Mouse (Mus musculus): Measurements from ENCODE around the gene Gm20388. TPM values are rescaled to one million over a fixed set of nuclear protein-coding genes. Genes with fewer than 3 reads are reported as not detected.

The Gm20388 gene
- polyA plus RNA-seq, 1 experiment, result 49.7 TPM

- DNase-seq, result no peak
- Histone ChIP-seq H3K27me3 (replicated peaks; ENCODE audit: control insufficient read depth, insufficient read depth, low read length) (no peaks in the 10 kb centered on the region), H3K4me1 (ENCODE audit: control insufficient read depth, insufficient read depth, low read length) (no peaks in the 10 kb centered on the region), H3K36me3 (ENCODE audit: control insufficient read depth, insufficient read depth, low read length) (no peaks in the 10 kb centered on the region), H3K27ac (ENCODE audit: insufficient read depth, low read depth, low read length) (no peak overlapping the region), H3K4me3 (ENCODE audit: insufficient read depth, low read depth, low read length) (no peak overlapping the region)
- TF ChIP-seq POLR2A (IDR thresholded peaks at IDR 0.05; ENCODE audit: low read depth, low read length) (no peak), CTCF (conservative IDR thresholded peaks at IDR 0.05; ENCODE audit: insufficient read depth, insufficient read length, low read depth, low read length) (no peak)
- 89% methylated on average over 7 of the region's 7 CpGs for WGBS
These were observed 493.1 kb downstream of the Gm20388 start for GRCm38 (mm10) chr8:120403606-120404269.

GRCm38 (mm10) chr8:120404609-120405036 is 494.0 kb downstream of the Gm20388 start:
- no peak for TF ChIP-seq POLR2A (IDR thresholded peaks at IDR 0.05; ENCODE audit: low read depth, low read length)
- TF ChIP-seq CTCF (conservative IDR thresholded peaks at IDR 0.05; ENCODE audit: insufficient read depth, insufficient read length, low read depth, low read length), result peak; percentile 69
- Histone ChIP-seq H3K36me3 (ENCODE audit: control insufficient read depth, insufficient read depth, low read length) (no peaks in the 10 kb centered on the region), H3K4me3 (ENCODE audit: insufficient read depth, low read depth, low read length) (no peak overlapping the region), H3K4me1 (ENCODE audit: control insufficient read depth, insufficient read depth, low read length) (no peaks in the 10 kb centered on the region), H3K27me3 (replicated peaks; ENCODE audit: control insufficient read depth, insufficient read depth, low read length) (no peaks in the 10 kb centered on the region), H3K27ac (ENCODE audit: insufficient read depth, low read depth, low read length) (no peak overlapping the region)
- 62% methylated on average over 7 of the region's 7 CpGs for WGBS
- DNase-seq, result peak; percentile 52

GRCm38 (mm10) chr8:120406008-120406632 is 495.5 kb downstream of the Gm20388 start:
- H3K4me1 ChIP-seq (ENCODE audit: control insufficient read depth, insufficient read depth, low read length), result no peaks in the 10 kb centered on the region
- no peak for DNase-seq
- 86% methylated on average over 12 of the region's 12 CpGs for WGBS
- no peak overlapping the region for H3K4me3 ChIP-seq (ENCODE audit: insufficient read depth, low read depth, low read length)
- no peaks in the 10 kb centered on the region for H3K27me3 ChIP-seq (replicated peaks; ENCODE audit: control insufficient read depth, insufficient read depth, low read length)
- no peak for TF ChIP-seq CTCF (conservative IDR thresholded peaks at IDR 0.05; ENCODE audit: insufficient read depth, insufficient read length, low read depth, low read length)
- no peak for TF ChIP-seq POLR2A (IDR thresholded peaks at IDR 0.05; ENCODE audit: low read depth, low read length)
- no peak overlapping the region for H3K27ac ChIP-seq (ENCODE audit: insufficient read depth, low read depth, low read length)
- no peaks in the 10 kb centered on the region for H3K36me3 ChIP-seq (ENCODE audit: control insufficient read depth, insufficient read depth, low read length)

- Histone ChIP-seq H3K36me3 (ENCODE audit: control insufficient read depth, insufficient read depth, low read length) (no peaks in the 10 kb centered on the region), H3K4me1 (ENCODE audit: control insufficient read depth, insufficient read depth, low read length) (no peaks in the 10 kb centered on the region), H3K27me3 (replicated peaks; ENCODE audit: control insufficient read depth, insufficient read depth, low read length) (no peaks in the 10 kb centered on the region), H3K27ac (ENCODE audit: insufficient read depth, low read depth, low read length) (no peak overlapping the region), H3K4me3 (ENCODE audit: insufficient read depth, low read depth, low read length) (no peak overlapping the region)
- TF ChIP-seq POLR2A (IDR thresholded peaks at IDR 0.05; ENCODE audit: low read depth, low read length) (no peak), CTCF (conservative IDR thresholded peaks at IDR 0.05; ENCODE audit: insufficient read depth, insufficient read length, low read depth, low read length) (peak; percentile 55)
- peak; percentile 42 for DNase-seq
- 35% methylated on average over 9 of the region's 9 CpGs for WGBS
These were observed 497.1 kb downstream of the Gm20388 start for GRCm38 (mm10) chr8:120407701-120408240.

GRCm38 (mm10) chr8:120408241-120409215 is 497.9 kb downstream of the Gm20388 start:
- H3K4me3 ChIP-seq (ENCODE audit: insufficient read depth, low read depth, low read length), result no peak overlapping the region
- 65% methylated on average over 14 of the region's 14 CpGs for WGBS
- H3K27me3 ChIP-seq (replicated peaks; ENCODE audit: control insufficient read depth, insufficient read depth, low read length), result no peaks in the 10 kb centered on the region
- H3K27ac ChIP-seq (ENCODE audit: insufficient read depth, low read depth, low read length), result no peak overlapping the region
- H3K36me3 ChIP-seq (ENCODE audit: control insufficient read depth, insufficient read depth, low read length), result no peaks in the 10 kb centered on the region
- TF ChIP-seq POLR2A (IDR thresholded peaks at IDR 0.05; ENCODE audit: low read depth, low read length) (no peak), CTCF (conservative IDR thresholded peaks at IDR 0.05; ENCODE audit: insufficient read depth, insufficient read length, low read depth, low read length) (no peak)
- no peaks in the 10 kb centered on the region for H3K4me1 ChIP-seq (ENCODE audit: control insufficient read depth, insufficient read depth, low read length)
- DNase-seq, result no peak

- TF ChIP-seq CTCF (conservative IDR thresholded peaks at IDR 0.05; ENCODE audit: insufficient read depth, insufficient read length, low read depth, low read length), result no peak
- no peak for TF ChIP-seq POLR2A (IDR thresholded peaks at IDR 0.05; ENCODE audit: low read depth, low read length)
- Histone ChIP-seq H3K27me3 (replicated peaks; ENCODE audit: control insufficient read depth, insufficient read depth, low read length) (no peaks in the 10 kb centered on the region), H3K4me1 (ENCODE audit: control insufficient read depth, insufficient read depth, low read length) (no peaks in the 10 kb centered on the region), H3K4me3 (ENCODE audit: insufficient read depth, low read depth, low read length) (no peak overlapping the region), H3K27ac (ENCODE audit: insufficient read depth, low read depth, low read length) (no peak overlapping the region), H3K36me3 (ENCODE audit: control insufficient read depth, insufficient read depth, low read length) (no peaks in the 10 kb centered on the region)
- WGBS, result 72% methylated on average over 11 of the region's 11 CpGs
- no peak for DNase-seq
These were observed 498.9 kb downstream of the Gm20388 start for GRCm38 (mm10) chr8:120409371-120410013.

Measured in kidney, adult 2 months (tissue).